10 mouse cellular contexts compared by ENCODE assay signal in genomic region chr5:139084831-139085519, GRCm38 (mm10).
DNase-seq lines count a peak whose midpoint lies in the region; ATAC-seq and TF ChIP-seq lines count a peak whose summit lies in the region.
"Had no signal": no experiment of that assay in that cellular context is flagged by ENCODE, and none has a peak within 500 bp of the region (broad histone marks: within the 10 kb centered on the region; RNA-seq: fewer than 3 reads in every experiment).

No protein-coding gene starts in this region.

- no peaks in the 10 kb centered on the region for H3K79me2 ChIP-seq in liver, adult 2 months (ENCODE audit: control insufficient read depth, insufficient read depth, low read length)

- no peak for TF ChIP-seq EP300 in liver, embryonic 14.5 days (IDR thresholded peaks at IDR 0.05; ENCODE audit: low read depth)

- no peak for TF ChIP-seq POLR2A in liver, adult 2 months (IDR thresholded peaks at IDR 0.05; ENCODE audit: extremely low read depth, insufficient read depth, low read length)

- WGBS in liver, adult 2 months, result 73% methylated on average over 7 of the region's 7 CpGs
- 65% methylated on average over 7 of the region's 7 CpGs for WGBS in liver, embryonic 11.5 days
- WGBS in liver, embryonic 14.5 days (ENCODE audit: insufficient replicate concordance), result 65% methylated on average over 7 of the region's 7 CpGs
- WGBS in stomach, embryonic 16.5 days, result 76% methylated on average over 7 of the region's 7 CpGs

- no peaks in the 10 kb centered on the region for H3K9me3 ChIP-seq in liver, embryonic 11.5 days (ENCODE audit: control insufficient read depth, low read length)
- H3K9me3 ChIP-seq in liver, embryonic 14.5 days (ENCODE audit: control insufficient read depth, low read length), result no peaks in the 10 kb centered on the region
- H3K9me3 ChIP-seq in stomach, embryonic 16.5 days (replicated peaks; ENCODE audit: control insufficient read depth, low read length), result no peaks in the 10 kb centered on the region
- H3K9me3 ChIP-seq: embryonic facial prominence, embryonic 12.5 days; limb, embryonic 15.5 days had no signal

- TF ChIP-seq CTCF in liver, adult 2 months (IDR thresholded peaks at IDR 0.05; ENCODE audit: low read depth, low read length), result peak; percentile 74
- peak; percentile 63 for TF ChIP-seq CTCF in liver, embryonic 14.5 days (IDR thresholded peaks at IDR 0.05; ENCODE audit: low read depth)

- no peaks in the 10 kb centered on the region for H3K27me3 ChIP-seq in liver, adult 2 months (ENCODE audit: control insufficient read depth, insufficient read depth, low read length)
- H3K27me3 ChIP-seq in liver, embryonic 11.5 days (replicated peaks; ENCODE audit: control insufficient read depth, insufficient read depth, low read length), result no peaks in the 10 kb centered on the region
- H3K27me3 ChIP-seq in liver, embryonic 14.5 days (ENCODE audit: control insufficient read depth, insufficient read depth, low read length), result no peaks in the 10 kb centered on the region
- H3K27me3 ChIP-seq in stomach, embryonic 16.5 days (ENCODE audit: control insufficient read depth, insufficient read depth, low read length), result no peaks in the 10 kb centered on the region
- H3K27me3 ChIP-seq: embryonic facial prominence, embryonic 12.5 days; limb, embryonic 15.5 days had no signal

- H3K36me3 ChIP-seq in liver, adult 2 months (ENCODE audit: control insufficient read depth, insufficient read depth, low read length), result no peaks in the 10 kb centered on the region
- H3K36me3 ChIP-seq in liver, embryonic 11.5 days (ENCODE audit: control insufficient read depth, insufficient read depth, low read length), result no peaks in the 10 kb centered on the region
- H3K36me3 ChIP-seq in liver, embryonic 14.5 days (replicated peaks; ENCODE audit: control insufficient read depth, insufficient read depth, low read depth), result no peaks in the 10 kb centered on the region
- H3K36me3 ChIP-seq in stomach, embryonic 16.5 days (ENCODE audit: control insufficient read depth, insufficient read depth, low read length), result no peaks in the 10 kb centered on the region
- H3K36me3 ChIP-seq: embryonic facial prominence, embryonic 12.5 days; limb, embryonic 15.5 days had no signal

- no peak overlapping the region for H3K9ac ChIP-seq in liver, adult 2 months (ENCODE audit: low read depth, low read length)
- no peak overlapping the region for H3K9ac ChIP-seq in liver, embryonic 11.5 days (ENCODE audit: low read depth, low read length)
- no peak overlapping the region for H3K9ac ChIP-seq in liver, embryonic 14.5 days (replicated peaks)
- no peak overlapping the region for H3K9ac ChIP-seq in stomach, embryonic 16.5 days (ENCODE audit: low read length)
- H3K9ac ChIP-seq: embryonic facial prominence, embryonic 12.5 days; limb, embryonic 15.5 days had no signal

- H3K4me1 ChIP-seq in liver, adult 2 months (ENCODE audit: control insufficient read depth, insufficient read depth, low read length), result no peaks in the 10 kb centered on the region
- H3K4me1 ChIP-seq in liver, embryonic 11.5 days (replicated peaks; ENCODE audit: control insufficient read depth, insufficient read depth, low read length), result no peaks in the 10 kb centered on the region
- H3K4me1 ChIP-seq in liver, embryonic 14.5 days (replicated peaks; ENCODE audit: control insufficient read depth in 2 of 2, insufficient read depth in 2 of 2, low read length in 1 of 2), result peaks cover 0 to 2% of the 10 kb centered on the region in 2 experiments; a peak in 2 of 4 replicates
- H3K4me1 ChIP-seq in stomach, embryonic 16.5 days (ENCODE audit: control insufficient read depth, insufficient read depth, low read length), result peaks cover 12% of the 10 kb centered on the region
- H3K4me1 ChIP-seq: embryonic facial prominence, embryonic 12.5 days had no signal

- peak; percentile 3 for DNase-seq in liver, adult 2 months (ENCODE audit: extremely low read depth, low read depth, low spot score)
- no peak for DNase-seq in liver, embryonic 11.5 days (ENCODE audit: low spot score)
- peak; percentile 67 for DNase-seq in R1 (ENCODE audit: low read depth, low spot score)
- peak; percentile 47 for DNase-seq in embryo, embryonic 9.5 days (ENCODE audit: extremely low spot score)
- DNase-seq in heart, postnatal 4 days, result peak; percentile 81
- DNase-seq in liver, embryonic 14.5 days (ENCODE audit: low read depth in 3 of 3, low spot score in 3 of 3), result no peak
- no peak for DNase-seq in ovary, postnatal 14 days (ENCODE audit: low spot score)

- no peak overlapping the region for H3K4me3 ChIP-seq in liver, adult 2 months (ENCODE audit: insufficient read depth, low read depth, low read length)
- no peak overlapping the region for H3K4me3 ChIP-seq in liver, embryonic 11.5 days (ENCODE audit: low read depth, low read length)
- H3K4me3 ChIP-seq in liver, embryonic 14.5 days (ENCODE audit: insufficient read depth in 1 of 2, low read depth in 2 of 2, low read length in 2 of 2), result no peak overlapping the region
- no peak overlapping the region for H3K4me3 ChIP-seq in stomach, embryonic 16.5 days (replicated peaks; ENCODE audit: low read length)
- H3K4me3 ChIP-seq: embryonic facial prominence, embryonic 12.5 days; limb, embryonic 15.5 days had no signal

- H3K27ac ChIP-seq in liver, adult 2 months (replicated peaks; ENCODE audit: insufficient read depth, low read depth, low read length), result no peak overlapping the region
- H3K27ac ChIP-seq in liver, embryonic 11.5 days (ENCODE audit: low read depth, low read length), result no peak overlapping the region
- H3K27ac ChIP-seq in liver, embryonic 14.5 days, result no peak overlapping the region
- no peak overlapping the region for H3K27ac ChIP-seq in stomach, embryonic 16.5 days (ENCODE audit: low read length)
- H3K27ac ChIP-seq: embryonic facial prominence, embryonic 12.5 days; limb, embryonic 15.5 days had no signal

- ATAC-seq in liver, embryonic 11.5 days (replicated peaks; ENCODE audit: low FRiP score), result no peak
- ATAC-seq in liver, embryonic 14.5 days (ENCODE audit: insufficient read depth), result no peak
- ATAC-seq in stomach, embryonic 16.5 days (ENCODE audit: insufficient read depth, low FRiP score), result peak; percentile 71; the same call in 1 of the 2 replicates

- H3K4me2 ChIP-seq in liver, embryonic 11.5 days, result no peak overlapping the region
- no peak overlapping the region for H3K4me2 ChIP-seq in liver, embryonic 14.5 days (ENCODE audit: low read depth)
- no peak overlapping the region for H3K4me2 ChIP-seq in stomach, embryonic 16.5 days (ENCODE audit: low read depth, low read length)
- H3K4me2 ChIP-seq: embryonic facial prominence, embryonic 12.5 days; limb, embryonic 15.5 days had no signal

Comparison
In these comparisons a context has a peak if more than half of its experiments do, and no peak if none do; other contexts are left out.
1. DNase-seq: peak in liver, adult 2 months (single experiment), R1 (single experiment), embryo, embryonic 9.5 days (single experiment) and heart, postnatal 4 days (single experiment); none in liver, embryonic 11.5 days (single experiment), liver, embryonic 14.5 days (0 of 3) and ovary, postnatal 14 days (single experiment).